Mouse (Mus musculus) testis, adult 2 months (tissue): ENCODE data around the gene Fam83g.

Experiments used
- CTCF ChIP-seq: fragments of 200-500 bp; IDR thresholded peaks from 2 replicates; pipeline ENCODE4 v1.5.1; 2012; ENCODE audit warnings: low read depth, mild to moderate bottlenecking, inconsistent platforms, low read length, moderate library complexity; ENCODE audit not compliant: control insufficient read depth, insufficient read depth, insufficient replicate concordance
- POLR2A ChIP-seq: fragments of 200-500 bp; IDR thresholded peaks from 2 replicates; pipeline ENCODE4 v1.6.1; 2012; ENCODE audit warnings: low read depth, mild to moderate bottlenecking, inconsistent platforms, low read length, moderate library complexity; ENCODE audit not compliant: control insufficient read depth

DNA sequence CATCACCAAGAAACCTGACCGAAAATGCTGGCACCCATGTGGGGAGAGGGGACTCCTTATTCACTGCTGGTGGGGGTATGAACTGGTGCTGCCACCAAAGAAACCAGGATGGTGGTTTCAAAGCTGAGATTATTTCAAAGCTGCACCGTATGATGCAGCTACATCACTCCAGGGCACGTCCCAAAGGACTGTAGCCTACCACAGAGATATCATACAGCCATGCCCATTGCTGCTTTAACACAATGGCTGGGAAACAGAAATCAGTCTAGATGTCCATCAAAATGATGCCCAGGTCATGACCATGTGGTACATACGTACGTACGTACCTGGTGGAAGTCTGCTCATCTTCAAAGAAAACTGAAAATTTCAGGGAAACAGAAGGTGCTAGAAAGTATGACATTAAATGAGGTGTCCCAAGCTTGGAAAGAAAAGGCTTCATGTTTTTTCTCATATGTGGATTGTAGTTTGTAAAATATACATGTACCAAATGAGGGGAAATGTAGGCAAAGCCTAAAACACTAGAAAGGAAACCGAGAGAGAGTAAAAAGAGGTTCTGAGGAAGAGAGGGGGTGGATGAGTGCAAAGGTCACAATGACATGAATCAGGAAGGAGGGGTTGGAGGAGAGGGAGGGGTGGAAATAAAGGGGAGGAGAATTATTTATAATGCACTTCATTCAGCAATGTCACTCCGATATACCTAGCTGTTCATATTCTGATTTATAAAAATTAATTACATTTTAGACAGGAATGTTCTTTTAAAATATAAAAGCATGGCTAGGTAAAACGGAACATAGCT, 33.2 kb upstream of the Fam83g start:
- TF ChIP-seq CTCF (no peak), POLR2A (no peak)
